Mouse (Mus musculus) adrenal gland, postnatal 10 days (tissue): ENCODE data around the gene Rbm18. TPM values are rescaled to one million over a fixed set of nuclear protein-coding genes. Genes with fewer than 3 reads are reported as not detected.
A peak's percentile ranks its signal among the peaks of the same experiment; 100 is the strongest.

Source experiments
- DNase-seq: peaks from one replicate; pipeline ENCODE4 v3.0.0; 2021; ENCODE audit warnings: mixed read lengths
- total RNA-seq, 2 experiments: library from RNA; stranded (reverse); gene quantifications; 2 replicates each; pipeline ENCODE4 v1.2.3; 2021

Gene Rbm18
- total RNA-seq, 2 experiments from 2014 or later = 27.1 to 27.6 TPM

DNA sequence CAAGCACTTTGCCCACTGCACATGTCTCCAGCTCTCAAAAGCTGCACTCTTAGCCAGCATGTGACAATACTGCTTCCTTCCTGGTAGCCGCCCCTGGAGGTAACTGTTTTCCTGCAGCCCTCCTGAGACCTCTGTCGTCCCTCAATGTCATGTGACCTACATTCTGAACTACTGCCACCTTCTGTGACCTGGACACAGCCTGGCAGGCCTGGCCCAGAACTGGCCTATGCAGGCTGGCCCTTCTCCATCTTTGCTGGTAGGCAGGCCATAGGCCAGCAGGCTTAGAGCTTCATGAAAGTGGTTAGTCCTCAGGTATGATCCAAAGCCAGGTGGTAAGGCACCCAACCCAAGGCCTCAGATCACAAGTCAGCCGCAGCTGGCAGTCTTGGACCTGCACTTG, 62.8 kb downstream of the Rbm18 start:
- DNase-seq = peak; percentile 65

DNA sequence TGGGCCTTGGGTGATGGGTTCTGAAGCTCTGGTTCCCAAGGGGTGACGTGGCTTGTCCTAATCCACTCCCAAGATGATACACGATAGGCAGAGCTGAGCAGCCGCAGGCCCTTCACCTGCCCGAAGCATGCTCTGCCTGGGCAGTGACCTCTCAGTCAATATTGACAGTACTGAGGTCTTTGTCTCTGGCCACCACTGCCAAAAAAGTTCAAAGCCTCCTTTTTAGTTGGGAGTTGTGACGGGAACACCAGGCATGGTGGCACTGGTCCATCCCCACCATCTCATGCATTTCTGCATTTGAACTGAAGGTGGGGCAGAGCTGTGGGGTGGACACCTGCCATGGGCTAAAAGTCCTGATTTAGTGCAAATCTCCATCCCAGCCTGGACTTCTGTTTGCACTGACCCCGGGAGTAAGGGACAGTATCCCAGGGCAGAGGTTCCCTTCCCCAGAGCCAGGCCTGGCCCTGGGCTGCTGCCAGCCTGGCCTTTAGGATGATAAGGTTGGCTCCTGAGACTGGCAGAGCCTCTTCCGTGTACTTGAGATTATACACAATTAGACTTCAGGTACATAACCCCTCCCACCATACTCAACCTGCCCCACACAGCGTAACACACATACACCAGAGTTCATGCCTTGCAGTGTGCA, 64.8 kb downstream of the Rbm18 start:
- no peak for DNase-seq

DNA sequence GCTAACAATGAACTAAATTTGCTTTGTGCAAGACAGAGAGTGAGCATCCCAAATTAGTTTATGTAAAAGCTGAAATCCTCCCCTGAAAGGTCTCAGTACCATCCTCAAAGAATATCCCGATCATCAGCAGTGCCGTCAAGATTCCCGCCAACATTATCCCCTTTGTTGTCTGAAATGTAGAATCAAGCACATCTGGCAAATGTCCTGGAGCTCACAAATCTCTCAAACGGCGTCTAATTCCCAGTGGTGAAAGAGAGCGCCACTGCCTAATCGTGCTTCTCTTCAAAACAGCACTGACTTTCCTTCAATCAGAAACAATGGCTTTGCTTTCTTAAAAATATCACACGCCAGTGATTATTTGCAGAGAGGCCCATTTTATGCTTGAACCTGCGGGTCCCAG, 69.4 kb downstream of the Rbm18 start:
- no peak for DNase-seq

Other genes starting within 250 kb of the Rbm18 start
- gene Ttll11, start 156.9 kb downstream of the Rbm18 start, total RNA-seq = 1 to 10 TPM in 1 of 2 experiments, under 1 TPM in 1; 0.84 to 2.2 TPM
- gene Ndufa8, start 87.4 kb downstream of the Rbm18 start, total RNA-seq = 100 to 1,000 TPM; 419 to 460 TPM
- not detected for gene Morn5, start 87.3 kb downstream of the Rbm18 start, total RNA-seq
- 1 to 10 TPM; 5.8 to 8.1 TPM for gene Lhx6, start 31.4 kb downstream of the Rbm18 start, total RNA-seq
- gene Mrrf, start 384 bp downstream of the Rbm18 start, total RNA-seq = 10 to 100 TPM; 21.4 to 25.7 TPM
- gene Ptgs1, start 93.7 kb upstream of the Rbm18 start, total RNA-seq = 10 to 100 TPM; 12.1 to 13.0 TPM
- under 1 TPM in 1 of 2 experiments, not detected in 1; 0.06 TPM for gene Olfr338, start 236.7 kb upstream of the Rbm18 start, total RNA-seq